Mouse (Mus musculus) embryonic facial prominence, embryonic 14.5 days (tissue): ENCODE measurements at regions not wholly inside any gene's neighbourhood (a gene's known extent, or its start where the extent isn't known, plus 50 kb on each side); places are given as distances from the start of the nearest gene placed in this dataset.

ENCODE experiments used
- ATAC-seq: fragments of 200-750 bp; cut with Nextera tagmentation; 2 replicates; pipeline ENCODE4 v1.8.0; 2017; ENCODE audit warnings: low read depth, moderate number of reproducible peaks, moderate TSS enrichment
- DNase-seq: peaks from one replicate; pipeline ENCODE4 v3.0.0-alpha.2; 2015; ENCODE audit warnings: low spot score
- H3K27ac ChIP-seq: fragments of 300-500 bp; sonication (generic); replicated peaks from 2 replicates; pipeline ENCODE4 v1.5.1; 2014; ENCODE audit warnings: low read depth, mild to moderate bottlenecking, low read length, moderate library complexity
- H3K27me3 ChIP-seq: fragments of 300-500 bp; sonication (generic); replicated peaks from 2 replicates; pipeline ENCODE4 v1.6.1; 2014; ENCODE audit warnings: low read length; ENCODE audit not compliant: control insufficient read depth, insufficient read depth
- H3K36me3 ChIP-seq: fragments of 300-500 bp; sonication (generic); 2 replicates; pipeline ENCODE4 v1.6.1; 2014; ENCODE audit warnings: low read length, mixed read lengths; ENCODE audit not compliant: control insufficient read depth, insufficient read depth
- H3K4me1 ChIP-seq: fragments of 300-500 bp; sonication (generic); 2 replicates; pipeline ENCODE4 v1.6.1; 2014; ENCODE audit warnings: antibody characterized with exemption, low read length; ENCODE audit not compliant: control insufficient read depth, insufficient read depth
- H3K4me2 ChIP-seq: fragments of 300-500 bp; sonication (generic); 2 replicates; pipeline ENCODE4 v1.6.1; 2014; ENCODE audit warnings: low read depth, mild to moderate bottlenecking, low read length, moderate library complexity, mixed read lengths
- H3K4me3 ChIP-seq: fragments of 300-500 bp; sonication (generic); 2 replicates; pipeline ENCODE4 v1.5.1; 2014; ENCODE audit warnings: low read depth, mild to moderate bottlenecking, low read length
- H3K9ac ChIP-seq: fragments of 300-500 bp; sonication (generic); 2 replicates; pipeline ENCODE4 v1.6.1; 2014; ENCODE audit warnings: low read depth, mild to moderate bottlenecking, low read length, moderate library complexity, mixed read lengths
- H3K9me3 ChIP-seq: fragments of 300-500 bp; sonication (generic); 2 replicates; pipeline ENCODE4 v1.6.1; 2016; ENCODE audit warnings: low read length; ENCODE audit not compliant: control insufficient read depth
- WGBS: fragments of 180-500 bp; shearing (Covaris S2); extraction: QIAGEN DNeasy Blood & Tissue Kit; methylation state at CpG from one replicate; pipeline ENCODE4 v1.1.7; 2014; 5-methylcytosine and 5-hydroxymethylcytosine counted together

DNA sequence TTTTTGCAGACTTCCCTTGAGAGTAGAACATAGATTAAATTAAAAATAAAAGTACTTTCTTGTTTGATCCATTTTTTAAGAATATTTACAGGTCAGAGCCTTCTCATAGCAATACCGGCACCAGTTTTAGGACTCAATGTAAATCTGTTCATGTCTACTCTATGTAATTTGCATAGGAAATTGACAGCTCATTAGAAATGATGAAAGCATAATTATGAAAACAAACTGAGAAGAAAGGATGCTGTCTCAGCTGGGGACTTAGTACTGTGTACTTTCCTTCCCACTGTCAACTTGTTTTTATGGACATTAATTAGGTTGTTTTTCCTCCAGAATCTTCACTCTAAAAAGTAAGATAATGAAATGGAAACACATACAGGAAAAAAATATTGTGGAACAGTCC, 3344.8 kb upstream of the Gm6569 start:
- H3K36me3 ChIP-seq, result no peaks in the 10 kb centered on the region
- H3K4me2 ChIP-seq, result no peak overlapping the region
- H3K4me1 ChIP-seq, result no peaks in the 10 kb centered on the region
- 87% methylated on average over 1 of the region's 1 CpGs for WGBS
- H3K9me3 ChIP-seq, result no peaks in the 10 kb centered on the region
- no peak overlapping the region for H3K4me3 ChIP-seq
- ATAC-seq (no peak), DNase-seq (no peak)
- H3K27ac ChIP-seq, result no peak overlapping the region
- H3K27me3 ChIP-seq, result no peaks in the 10 kb centered on the region
- no peak overlapping the region for H3K9ac ChIP-seq

DNA sequence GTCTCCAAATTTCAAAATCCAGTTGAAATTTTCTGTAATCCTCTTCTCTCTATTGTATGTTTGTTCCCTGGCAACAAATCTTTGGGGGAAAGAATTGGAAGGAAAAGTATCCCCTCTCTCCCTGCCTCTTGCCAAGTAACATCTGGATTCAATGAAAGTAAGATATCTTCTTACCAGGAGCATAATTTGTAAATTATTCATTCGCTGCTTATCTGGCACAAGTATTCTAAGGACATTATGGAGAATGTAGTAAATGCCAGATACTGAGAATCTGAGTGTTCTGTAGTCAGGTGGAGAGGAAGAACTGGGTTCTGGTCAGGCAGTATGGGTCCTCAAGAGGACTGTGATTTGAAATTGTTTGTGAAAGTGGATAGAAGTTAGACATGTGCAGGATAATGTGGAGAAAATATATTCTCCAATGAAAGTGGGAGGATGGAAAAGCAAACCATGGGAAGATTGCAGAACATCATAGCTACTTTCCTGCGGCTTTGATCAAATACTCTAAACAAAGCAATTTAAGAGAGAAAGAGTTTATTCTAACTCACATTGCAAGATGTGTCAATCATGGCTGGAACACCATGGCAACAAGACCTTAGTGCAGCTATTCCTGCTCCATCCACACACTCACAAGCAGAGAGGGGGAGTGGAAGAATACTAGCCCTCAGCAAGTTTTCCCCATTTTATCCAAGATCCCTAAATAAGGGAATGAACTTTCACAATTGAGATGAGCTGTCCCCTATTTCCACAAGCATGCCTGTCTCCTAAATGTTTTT, 3327.1 kb upstream of the Gm6569 start:
- peak; percentile 78 for ATAC-seq
- Histone ChIP-seq H3K4me3 (no peak overlapping the region), H3K4me2 (no peak overlapping the region), H3K4me1 (no peaks in the 10 kb centered on the region), H3K36me3 (no peaks in the 10 kb centered on the region), H3K9ac (no peak overlapping the region), H3K9me3 (no peaks in the 10 kb centered on the region), H3K27ac (no peak overlapping the region), H3K27me3 (no peaks in the 10 kb centered on the region)
- 40% methylated on average over 2 of the region's 2 CpGs for WGBS
- peak; percentile 85 for DNase-seq

DNA sequence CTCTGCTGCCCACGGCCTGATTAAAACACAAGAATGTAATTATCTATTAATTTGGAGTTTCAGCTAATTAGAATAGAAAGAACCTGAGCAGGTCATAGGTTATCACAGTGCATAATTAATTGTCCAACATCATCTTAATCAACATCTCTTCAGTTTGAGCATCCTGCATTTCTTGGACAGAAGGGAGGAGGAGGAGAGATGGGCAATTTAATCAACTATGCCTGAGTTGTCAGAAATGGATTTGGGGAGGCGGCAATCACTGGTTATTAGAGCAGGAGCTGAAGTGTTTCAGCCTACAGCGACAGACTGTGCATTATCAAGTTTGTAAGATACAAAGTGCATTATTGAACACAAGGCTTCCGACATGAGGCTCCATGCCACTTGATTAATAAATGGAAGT, 3313.8 kb upstream of the Gm6569 start:
- Histone ChIP-seq H3K9ac (no peak overlapping the region), H3K4me2 (no peak overlapping the region), H3K27ac (no peak overlapping the region), H3K36me3 (no peaks in the 10 kb centered on the region), H3K4me3 (no peak overlapping the region), H3K27me3 (no peaks in the 10 kb centered on the region), H3K4me1 (no peaks in the 10 kb centered on the region), H3K9me3 (no peaks in the 10 kb centered on the region)
- WGBS, result 82% methylated on average over 4 of the region's 4 CpGs
- no peak for ATAC-seq
- no peak for DNase-seq

DNA sequence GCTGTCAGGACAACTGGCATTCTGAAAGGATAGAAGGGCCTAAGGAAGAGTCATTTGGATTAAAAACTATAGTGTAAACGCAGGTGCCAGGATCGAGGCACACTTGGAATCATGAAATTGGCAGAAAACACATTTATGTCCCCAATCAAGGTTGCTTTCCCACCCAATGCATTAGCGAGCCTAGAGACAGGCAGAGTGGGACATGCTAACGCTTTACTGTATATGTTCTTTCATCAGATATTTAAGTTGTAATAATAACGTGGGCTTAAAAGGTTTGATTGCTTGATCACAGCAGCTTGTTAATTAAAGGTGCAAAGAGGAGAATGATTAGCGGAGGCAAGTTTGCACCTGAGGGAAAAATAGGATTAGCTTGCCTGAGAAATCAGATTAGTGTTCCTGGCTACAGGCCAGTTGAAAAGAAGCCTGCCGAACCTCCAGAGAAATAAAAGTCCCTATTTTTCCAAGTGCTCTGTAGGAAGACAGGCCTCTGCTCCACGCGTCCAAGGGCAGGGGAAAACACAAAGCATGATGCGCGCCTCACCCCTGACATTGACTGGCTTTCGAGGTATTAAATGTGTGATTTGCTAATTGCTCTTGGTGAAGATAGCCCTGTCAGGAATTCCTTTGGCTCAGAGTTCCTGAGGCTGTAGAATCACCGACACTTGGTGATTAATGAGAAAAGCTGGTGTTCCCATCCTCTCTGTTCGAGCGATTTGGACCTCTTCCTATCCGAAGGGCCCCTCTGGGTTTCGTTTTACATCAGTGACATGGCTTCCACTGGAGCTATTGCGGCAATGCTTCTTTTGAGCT, 3279.4 kb upstream of the Gm6569 start:
- peak overlapping the region; percentile 13; the same call in 1 of the 2 replicates for H3K4me2 ChIP-seq
- H3K36me3 ChIP-seq, result no peaks in the 10 kb centered on the region
- no peaks in the 10 kb centered on the region for H3K27me3 ChIP-seq
- no peak overlapping the region for H3K27ac ChIP-seq
- WGBS, result 42% methylated on average over 18 of the region's 18 CpGs
- peak; percentile 77; the same call in 1 of the 2 replicates for ATAC-seq
- no peaks in the 10 kb centered on the region for H3K9me3 ChIP-seq
- H3K4me1 ChIP-seq, result no peaks in the 10 kb centered on the region
- H3K9ac ChIP-seq, result no peak overlapping the region
- DNase-seq, result peak; percentile 64
- H3K4me3 ChIP-seq, result no peak overlapping the region

DNA sequence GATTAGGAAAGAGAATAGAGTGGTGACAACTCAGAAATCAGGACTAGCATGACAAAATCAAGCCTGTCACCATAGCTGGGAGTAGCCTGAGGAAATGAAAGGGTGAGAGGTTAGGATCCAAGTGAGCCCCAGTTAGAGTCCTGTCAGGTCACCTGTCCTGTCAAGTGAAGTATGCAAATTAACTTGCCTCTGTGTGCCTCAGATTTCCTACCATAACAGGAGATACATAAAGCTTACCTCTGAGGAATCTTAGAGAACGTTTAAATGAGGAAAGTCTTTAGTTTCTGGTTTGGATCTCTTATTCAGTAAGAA, 3278.8 kb upstream of the Gm6569 start:
- Histone ChIP-seq H3K27me3 (no peaks in the 10 kb centered on the region), H3K9ac (no peak overlapping the region), H3K9me3 (no peaks in the 10 kb centered on the region), H3K36me3 (no peaks in the 10 kb centered on the region), H3K4me2 (peak overlapping the region; percentile 13; the same call in 1 of the 2 replicates), H3K4me3 (no peak overlapping the region), H3K4me1 (no peaks in the 10 kb centered on the region), H3K27ac (no peak overlapping the region)
- no peak for ATAC-seq
- DNase-seq, result no peak
- WGBS, result 42% methylated on average over 1 of the region's 1 CpGs

DNA sequence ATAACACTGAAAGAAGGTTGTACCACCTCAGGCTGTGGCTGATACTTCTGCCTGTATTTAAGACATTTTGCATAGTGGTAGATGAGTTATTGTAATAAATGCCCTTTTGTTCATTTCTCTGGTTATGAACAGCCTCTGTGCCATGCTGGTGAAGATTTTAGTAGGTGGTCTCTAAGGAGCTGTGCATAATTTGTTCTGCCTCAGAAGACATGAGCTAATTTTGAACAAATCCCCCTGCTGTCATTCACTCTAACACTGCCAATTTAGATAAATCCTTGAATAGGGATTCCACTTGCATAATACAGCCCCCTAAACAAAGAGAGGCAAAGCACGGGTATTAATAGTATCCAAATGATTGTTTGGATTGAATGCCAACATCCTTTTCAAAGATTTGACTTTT, 3240.1 kb upstream of the Gm6569 start:
- no peaks in the 10 kb centered on the region for H3K27me3 ChIP-seq
- peak; percentile 7 for DNase-seq
- no peaks in the 10 kb centered on the region for H3K4me1 ChIP-seq
- no peak overlapping the region for H3K27ac ChIP-seq
- H3K4me2 ChIP-seq, result no peak overlapping the region
- H3K36me3 ChIP-seq, result no peaks in the 10 kb centered on the region
- H3K9ac ChIP-seq, result no peak overlapping the region
- no peak for ATAC-seq
- no peak overlapping the region for H3K4me3 ChIP-seq
- 49% methylated on average over 1 of the region's 1 CpGs for WGBS
- no peaks in the 10 kb centered on the region for H3K9me3 ChIP-seq

DNA sequence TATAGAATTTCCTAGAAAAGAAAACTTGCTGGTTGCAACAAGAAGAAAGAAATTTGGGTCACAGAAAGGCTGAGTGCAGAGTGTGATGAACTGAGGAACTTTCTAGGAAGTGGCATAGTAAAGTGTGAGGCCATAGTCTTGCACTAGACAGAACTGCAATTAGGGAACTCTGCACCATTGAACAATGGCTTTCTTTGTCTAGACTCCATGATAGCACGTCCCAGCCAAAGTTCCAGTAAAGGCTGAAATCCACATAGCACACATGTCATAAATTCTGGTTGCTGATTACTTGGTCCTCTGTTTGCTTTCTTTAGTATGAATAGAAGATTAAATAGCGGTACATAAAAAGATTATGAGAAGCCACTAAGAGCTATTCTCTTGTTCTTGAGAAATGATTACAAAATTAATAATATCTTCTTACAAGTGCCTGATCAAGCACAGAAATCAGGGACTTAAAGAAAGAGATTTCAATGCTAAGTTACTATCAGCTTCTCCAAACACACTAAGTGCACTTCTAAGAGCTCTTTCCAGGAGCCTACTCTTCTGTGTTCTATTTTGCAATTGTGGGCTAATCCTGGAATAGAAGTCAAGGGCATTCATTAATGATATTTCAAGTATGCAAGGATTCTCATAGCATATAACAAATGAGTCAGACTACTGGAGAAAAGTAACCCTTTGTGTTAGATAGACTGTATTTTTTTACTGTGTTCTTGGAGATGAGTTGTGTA, 3233.4 kb upstream of the Gm6569 start:
- no peaks in the 10 kb centered on the region for H3K4me1 ChIP-seq
- no peak for DNase-seq
- H3K27ac ChIP-seq, result no peak overlapping the region
- no peaks in the 10 kb centered on the region for H3K9me3 ChIP-seq
- H3K27me3 ChIP-seq, result no peaks in the 10 kb centered on the region
- 55% methylated on average over 2 of the region's 2 CpGs for WGBS
- H3K4me2 ChIP-seq, result no peak overlapping the region
- ATAC-seq, result no peak
- H3K9ac ChIP-seq, result no peak overlapping the region
- no peak overlapping the region for H3K4me3 ChIP-seq
- H3K36me3 ChIP-seq, result no peaks in the 10 kb centered on the region

DNA sequence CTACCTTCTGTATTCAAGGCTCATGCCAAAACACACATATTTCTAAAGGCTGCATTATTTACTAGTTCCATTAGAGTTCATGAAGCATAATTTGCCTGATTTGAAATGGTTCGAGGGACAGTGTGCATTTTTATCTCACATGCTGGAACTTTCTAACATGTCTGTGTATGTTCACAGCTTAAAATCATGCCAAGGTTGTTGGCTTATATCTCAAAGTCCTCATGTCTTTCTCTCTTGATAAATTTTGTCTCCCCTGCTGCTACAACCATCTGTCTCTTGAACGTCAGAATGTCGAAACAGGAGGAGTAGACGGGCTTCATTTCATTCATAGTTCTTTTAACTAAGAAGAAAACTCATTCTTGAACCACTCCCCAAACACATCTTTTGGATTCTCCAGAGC, 3229.1 kb upstream of the Gm6569 start:
- no peak for DNase-seq
- no peaks in the 10 kb centered on the region for H3K27me3 ChIP-seq

More for the DNA sequence above, 3229.1 kb upstream of the Gm6569 start:
- H3K4me2 ChIP-seq, result no peak overlapping the region
- no peak for ATAC-seq
- H3K9ac ChIP-seq, result no peak overlapping the region
- H3K27ac ChIP-seq, result no peak overlapping the region
- 84% methylated on average over 4 of the region's 4 CpGs for WGBS
- H3K36me3 ChIP-seq, result no peaks in the 10 kb centered on the region
- no peak overlapping the region for H3K4me3 ChIP-seq
- H3K9me3 ChIP-seq, result no peaks in the 10 kb centered on the region
- no peaks in the 10 kb centered on the region for H3K4me1 ChIP-seq
